8 mouse cellular contexts compared by ENCODE assay signal in genomic region chr14:55540067-55540786, GRCm38 (mm10). TPM values are rescaled to one million over a fixed set of nuclear protein-coding genes. Genes with fewer than 3 reads are reported as not detected.
DNase-seq lines count a peak whose midpoint lies in the region; ATAC-seq and TF ChIP-seq lines count a peak whose summit lies in the region.

Pck2 (plus strand) TSS chr14:55540266.

- WGBS in intestine, embryonic 15.5 days: under 1% methylated on average over 32 of the region's 32 CpGs
- WGBS in midbrain, embryonic 11.5 days: under 1% methylated on average over 32 of the region's 32 CpGs
- WGBS in small intestine, adult 2 months: under 1% methylated on average over 32 of the region's 32 CpGs

- peak; percentile 59; the same call in 1 of the 2 replicates for TF ChIP-seq POLR2A in small intestine, adult 2 months (IDR thresholded peaks at IDR 0.05; ENCODE audit: low read depth, low read length)

- peak; percentile 97 for ATAC-seq in intestine, embryonic 15.5 days
- peak; percentile 89 for ATAC-seq in midbrain, embryonic 11.5 days (ENCODE audit: low FRiP score)

- H3K4me1 ChIP-seq in intestine, embryonic 15.5 days (replicated peaks): peaks cover 15% of the 10 kb centered on the region
- peaks cover 9% of the 10 kb centered on the region; the same call in 1 of the 2 replicates for H3K4me1 ChIP-seq in midbrain, embryonic 11.5 days (ENCODE audit: control insufficient read depth, insufficient read depth, low read length)
- H3K4me1 ChIP-seq in small intestine, adult 2 months (ENCODE audit: control insufficient read depth, insufficient read depth, insufficient read length, low read length): peaks cover 4% of the 10 kb centered on the region; the same call in 1 of the 2 replicates

- DNase-seq in layer of hippocampus, adult 11-12 months (ENCODE audit: low spot score): peak; percentile 80
- no peak for DNase-seq in layer of hippocampus, adult 9-10 months (ENCODE audit: low spot score)
- DNase-seq in embryo, embryonic 11.5 days (ENCODE audit: low read depth, low spot score): peak; percentile 63
- DNase-seq in gastrocnemius, postnatal 36 days: peak; percentile 80 to 89
- peak; percentile 82 for DNase-seq in left cerebral cortex, postnatal 4 days
- DNase-seq in midbrain, embryonic 11.5 days (ENCODE audit: low spot score, missing footprints): peak; percentile 95

- H3K4me3 ChIP-seq in intestine, embryonic 15.5 days (replicated peaks): peak within 1 kb of the TSS; percentile 52
- peak within 1 kb of the TSS; percentile 31 for H3K4me3 ChIP-seq in midbrain, embryonic 11.5 days (ENCODE audit: low read depth, low read length)
- peak within 1 kb of the TSS; percentile 88 for H3K4me3 ChIP-seq in small intestine, adult 2 months (ENCODE audit: low read depth, low read length)

- H3K4me2 ChIP-seq in intestine, embryonic 15.5 days (replicated peaks): peak within 1 kb of the TSS; percentile 71
- H3K4me2 ChIP-seq in midbrain, embryonic 11.5 days: peak within 1 kb of the TSS; percentile 54

- intact Hi-C loops in gastrocnemius, postnatal 36 days (cut with DNase I): no loop called here
- intact Hi-C loops in left cerebral cortex, postnatal 4 days (cut with DNase I): no loop called here

- TF ChIP-seq CTCF in small intestine, adult 2 months (IDR thresholded peaks at IDR 0.05; ENCODE audit: extremely low read depth, insufficient read length, insufficient replicate concordance, low read depth, low read length): no peak

- no peaks in the 10 kb centered on the region for H3K9me3 ChIP-seq in intestine, embryonic 15.5 days
- H3K9me3 ChIP-seq in midbrain, embryonic 11.5 days (ENCODE audit: control insufficient read depth, low read length): no peaks in the 10 kb centered on the region

- no peaks in the 10 kb centered on the region for H3K27me3 ChIP-seq in intestine, embryonic 15.5 days (replicated peaks)
- no peaks in the 10 kb centered on the region for H3K27me3 ChIP-seq in midbrain, embryonic 11.5 days (ENCODE audit: control insufficient read depth, insufficient read depth, low read length)
- H3K27me3 ChIP-seq in small intestine, adult 2 months (ENCODE audit: control insufficient read depth, insufficient read depth, low read length): no peaks in the 10 kb centered on the region

- H3K36me3 ChIP-seq in intestine, embryonic 15.5 days: peaks cover 17% of the 10 kb centered on the region; the same call in 1 of the 2 replicates
- H3K36me3 ChIP-seq in midbrain, embryonic 11.5 days (ENCODE audit: control insufficient read depth, insufficient read depth, low read length): no peaks in the 10 kb centered on the region; the same call in 1 of the 2 replicates
- peaks cover 5% of the 10 kb centered on the region; the same call in 1 of the 2 replicates for H3K36me3 ChIP-seq in small intestine, adult 2 months (ENCODE audit: control insufficient read depth, insufficient read depth, low read length)

- peak within 1 kb of the TSS; percentile 60 for H3K9ac ChIP-seq in intestine, embryonic 15.5 days
- H3K9ac ChIP-seq in midbrain, embryonic 11.5 days (ENCODE audit: low read length): peak within 1 kb of the TSS; percentile 43

- peak within 1 kb of the TSS; percentile 90 for H3K27ac ChIP-seq in intestine, embryonic 15.5 days
- H3K27ac ChIP-seq in midbrain, embryonic 11.5 days (ENCODE audit: low read depth, low read length): 0 out of 2 replicates have a peak within 1 kb of the TSS, but pooled peaks have one; percentile 1
- H3K27ac ChIP-seq in small intestine, adult 2 months (ENCODE audit: insufficient read depth, low read depth, low read length): peak within 1 kb of the TSS; percentile 82

RNA-seq across cellular contexts. Expression of gene Pck2, which starts in this region (rescaled TPM):
- 1 to 10 TPM; 4.2 to 4.5 TPM for total RNA-seq in gastrocnemius, postnatal 36 days (2021)
- 48.8 and 50.8 TPM in 2 replicates for polyA plus RNA-seq in intestine, embryonic 15.5 days (2015; fragmentation: Nextera tagmentation; extraction: Ambion mirVana)
- 10 to 100 TPM; 13.6 to 14.3 TPM for total RNA-seq in left cerebral cortex, postnatal 4 days (2021)
- polyA plus RNA-seq in midbrain, embryonic 11.5 days (2014; fragmentation: Nextera tagmentation; extraction: Ambion mirVana): 10.0 and 10.7 TPM in 2 replicates
- 19.3 and 21.0 TPM in 2 replicates for polyA plus RNA-seq in small intestine, adult 2 months (2012; rRNA removed)

Comparison
In these comparisons a context has a peak if more than half of its experiments do, and no peak if none do; other contexts are left out.
1. H3K27ac ChIP-seq: peak in every context shown above with its lines; median percentile 90 in intestine, embryonic 15.5 days; 82 in small intestine, adult 2 months; 1 in midbrain, embryonic 11.5 days.
2. H3K4me3 ChIP-seq: peak in every context shown above with its lines; median percentile 88 in small intestine, adult 2 months; 52 in intestine, embryonic 15.5 days; 31 in midbrain, embryonic 11.5 days.